Mouse (Mus musculus) megakaryocyte, adult 5-6 weeks (primary cell): Measurements from ENCODE around the gene Pgap3. TPM values are rescaled to one million over a fixed set of nuclear protein-coding genes. Genes with fewer than 3 reads are reported as not detected.

Source experiments
- ATAC-seq: 2 replicates; pipeline ENCODE4 v1.8.0; 2016; ENCODE audit warnings: mild to moderate bottlenecking, inconsistent platforms; ENCODE audit not compliant: poor library complexity, severe bottlenecking
- total RNA-seq, 2 experiments: library from RNA; stranded (forward) in 1 of 2; stranded (reverse) in 1 of 2; fragments of 153-499, 151-499 nt in 1 of 2; fragments of 221-1000, 200-1000 nt in 1 of 2; gene quantifications; 2 replicates each; pipeline versions ENCODE4 v1.2.3 to v1.2.4; 2015 to 2017

The Pgap3 gene
- total RNA-seq, 2 experiments from 2014 or later: 2.7 to 3.3 TPM

DNA sequence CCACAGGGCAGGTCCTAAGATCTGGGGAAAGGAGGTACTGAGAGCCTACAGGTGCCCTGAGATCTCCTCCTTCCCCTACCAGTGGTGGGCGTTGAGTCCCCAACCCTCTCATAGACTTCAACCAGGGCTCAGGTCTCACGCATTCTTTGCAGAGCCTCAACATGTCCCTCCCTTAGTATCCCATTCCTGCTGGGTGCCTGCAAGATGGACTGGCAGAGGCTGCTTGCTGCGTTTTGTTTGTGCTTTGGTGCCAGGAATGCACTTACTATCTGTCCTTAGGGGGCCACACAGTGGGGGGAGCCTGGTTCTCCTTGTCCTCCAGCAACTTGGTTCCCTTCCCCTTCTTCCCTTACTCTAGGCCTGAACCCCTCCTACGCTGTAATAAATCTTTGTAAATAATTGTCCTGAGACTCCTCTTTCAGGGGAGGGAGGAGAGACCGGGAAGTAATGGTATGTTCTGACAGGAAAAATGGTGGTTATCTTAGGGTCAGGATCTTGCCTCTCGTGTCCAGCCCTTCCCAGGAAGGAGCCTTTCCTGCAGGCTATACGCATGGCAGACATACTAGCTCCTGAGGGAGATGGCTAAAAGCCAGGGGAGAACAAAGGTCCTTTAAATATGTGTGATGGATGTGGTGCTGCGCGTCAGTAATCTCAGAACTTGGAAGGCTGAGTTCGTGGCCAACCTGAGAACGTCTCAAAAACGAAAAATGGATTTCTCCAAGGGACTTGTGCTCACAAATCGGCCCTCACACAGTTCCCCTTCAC, 42.7 kb downstream of the Pgap3 start:
- ATAC-seq: no peak

DNA sequence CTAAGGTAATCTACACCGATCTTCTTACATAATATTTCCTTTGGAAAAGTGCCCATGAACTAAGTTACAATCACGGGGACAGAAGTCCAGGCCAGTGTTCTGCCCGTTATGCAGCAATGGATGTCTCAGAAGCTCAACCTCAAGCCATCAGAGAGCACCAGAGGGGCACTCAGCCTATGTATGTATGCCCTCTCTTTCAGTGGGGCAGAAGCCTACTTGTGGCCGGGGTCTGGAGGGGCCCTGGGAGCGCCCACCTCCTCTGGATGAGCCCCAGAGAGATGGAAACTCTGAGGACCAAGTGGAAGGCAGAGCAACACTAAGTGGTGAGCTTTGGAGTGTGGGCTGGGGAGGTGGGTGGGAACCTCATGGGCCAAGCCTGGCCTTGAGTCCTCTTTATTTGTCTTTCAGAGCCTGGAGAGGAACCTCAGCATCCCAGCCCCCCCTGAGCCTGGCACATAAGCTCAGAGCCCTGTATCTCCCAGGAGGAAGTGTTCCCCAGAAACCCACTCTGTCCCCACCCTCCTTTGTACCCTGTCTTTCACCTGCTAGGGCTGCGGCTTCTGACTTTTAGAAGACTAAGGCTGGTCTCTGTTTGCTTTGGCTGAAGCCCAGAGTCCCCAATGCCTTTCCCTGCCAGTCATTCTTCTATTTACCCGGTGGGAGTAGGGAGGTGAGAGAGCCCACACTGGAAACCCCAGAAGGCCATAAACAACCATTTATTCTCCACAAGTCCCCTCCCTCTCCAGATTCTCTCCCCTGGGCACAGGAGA, 43.5 kb downstream of the Pgap3 start:
- no peak for ATAC-seq

DNA sequence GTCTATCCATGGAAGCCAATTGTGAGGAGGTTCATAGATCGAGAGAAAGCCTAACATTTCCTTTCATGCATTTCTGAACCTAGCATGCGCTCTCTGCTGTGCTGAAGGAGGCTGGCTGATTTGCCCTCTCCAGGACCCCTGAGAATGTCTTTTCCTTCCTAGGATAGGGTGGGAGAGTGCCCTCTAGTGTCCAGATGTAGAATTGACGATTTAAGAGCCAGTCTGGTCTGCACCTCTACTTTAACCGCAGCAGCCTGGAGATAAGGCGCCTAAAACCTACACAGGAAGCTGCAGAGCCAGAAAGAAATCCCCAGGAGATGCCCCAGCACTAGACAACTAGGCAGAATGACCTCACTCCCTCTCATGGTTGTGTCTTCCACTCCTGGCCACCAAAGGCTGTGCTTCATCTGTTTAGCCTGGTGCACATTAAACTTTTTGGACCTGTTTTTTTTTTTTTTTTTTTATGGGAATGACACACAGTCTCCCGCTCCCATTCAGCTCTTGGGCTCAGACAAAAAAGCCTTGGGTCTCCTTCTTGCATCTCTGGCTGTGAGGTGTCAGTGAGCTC, 44.5 kb downstream of the Pgap3 start:
- peak; percentile 57 for ATAC-seq

DNA sequence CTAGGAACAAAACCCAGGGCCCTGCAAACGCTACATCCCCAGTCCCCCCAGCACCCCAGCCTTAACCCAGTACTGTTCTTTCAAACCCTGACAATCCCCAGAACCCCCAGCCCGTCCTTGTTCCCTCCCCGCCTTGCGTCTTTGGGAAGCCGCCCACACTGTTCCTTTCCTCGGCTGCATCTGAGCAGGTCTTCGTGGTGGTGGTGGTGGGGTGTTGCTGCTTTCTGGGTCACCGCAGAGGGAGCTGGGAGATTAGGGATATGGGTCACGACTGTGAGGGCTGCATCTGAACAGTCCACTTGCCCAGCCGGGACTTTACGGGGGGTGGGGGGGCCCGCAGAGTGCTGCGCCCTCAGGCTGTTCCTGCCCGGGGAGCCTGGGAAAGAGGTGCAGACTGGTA, 45.8 kb downstream of the Pgap3 start:
- ATAC-seq: no peak

- ATAC-seq: no peak
Measured at GRCm38 (mm10) chr11:98353651-98354211, 46.6 kb downstream of the Pgap3 start.

- ATAC-seq: no peak
Measured at GRCm38 (mm10) chr11:98352272-98352990, 47.9 kb downstream of the Pgap3 start.

DNA sequence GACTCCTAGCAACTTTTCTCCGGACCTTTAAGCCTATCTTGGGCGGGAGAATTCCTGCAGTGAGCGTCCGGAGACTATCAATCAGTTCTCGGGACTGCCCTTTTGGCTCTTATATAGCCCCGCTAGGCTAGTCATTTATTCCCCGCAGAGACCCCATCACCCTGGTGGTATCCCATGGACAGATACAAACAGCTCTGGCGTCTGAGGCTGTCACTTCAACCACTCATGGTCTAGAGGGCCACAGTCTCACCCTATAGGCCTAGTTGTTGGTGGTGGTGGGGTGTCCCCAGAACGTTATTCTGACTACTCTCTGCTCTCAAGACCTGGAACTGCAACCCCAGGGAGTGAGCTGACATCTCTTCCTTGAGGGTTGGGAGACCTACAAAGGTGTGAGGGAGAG, 51.0 kb downstream of the Pgap3 start:
- ATAC-seq: no peak

GRCm38 (mm10) chr11:98348083-98348961, 52.0 kb downstream of the Pgap3 start, which contains the start of gene Ppp1r1b:
Gene Ppp1r1b, plus strand, starts transcription at chr11:98348404.
- ATAC-seq: no peak

- ATAC-seq: no peak
Measured at GRCm38 (mm10) chr11:98347385-98348082, 52.8 kb downstream of the Pgap3 start.

DNA sequence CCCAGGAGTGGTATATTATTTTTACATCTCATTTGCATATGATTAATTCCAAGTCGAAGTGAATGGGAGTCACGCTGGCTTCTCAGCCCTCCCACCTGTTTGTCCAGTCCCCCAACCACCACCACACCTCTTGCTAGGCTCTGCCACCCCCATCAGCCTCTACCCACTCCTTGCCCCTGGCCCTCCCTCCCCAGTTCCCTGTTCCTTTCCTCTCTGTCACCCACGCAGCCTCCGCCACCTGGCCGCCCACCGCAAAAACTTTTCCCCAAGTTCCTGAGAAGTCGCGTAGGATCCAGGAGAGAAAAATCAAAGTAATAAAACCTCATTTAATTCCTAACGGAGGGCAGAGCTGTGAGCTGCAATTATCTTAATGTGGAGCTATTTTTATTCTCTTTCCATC, 54.1 kb downstream of the Pgap3 start:
- ATAC-seq: no peak

GRCm38 (mm10) chr11:98345253-98345652, 55.0 kb downstream of the Pgap3 start:
- ATAC-seq: peak; percentile 56

DNA sequence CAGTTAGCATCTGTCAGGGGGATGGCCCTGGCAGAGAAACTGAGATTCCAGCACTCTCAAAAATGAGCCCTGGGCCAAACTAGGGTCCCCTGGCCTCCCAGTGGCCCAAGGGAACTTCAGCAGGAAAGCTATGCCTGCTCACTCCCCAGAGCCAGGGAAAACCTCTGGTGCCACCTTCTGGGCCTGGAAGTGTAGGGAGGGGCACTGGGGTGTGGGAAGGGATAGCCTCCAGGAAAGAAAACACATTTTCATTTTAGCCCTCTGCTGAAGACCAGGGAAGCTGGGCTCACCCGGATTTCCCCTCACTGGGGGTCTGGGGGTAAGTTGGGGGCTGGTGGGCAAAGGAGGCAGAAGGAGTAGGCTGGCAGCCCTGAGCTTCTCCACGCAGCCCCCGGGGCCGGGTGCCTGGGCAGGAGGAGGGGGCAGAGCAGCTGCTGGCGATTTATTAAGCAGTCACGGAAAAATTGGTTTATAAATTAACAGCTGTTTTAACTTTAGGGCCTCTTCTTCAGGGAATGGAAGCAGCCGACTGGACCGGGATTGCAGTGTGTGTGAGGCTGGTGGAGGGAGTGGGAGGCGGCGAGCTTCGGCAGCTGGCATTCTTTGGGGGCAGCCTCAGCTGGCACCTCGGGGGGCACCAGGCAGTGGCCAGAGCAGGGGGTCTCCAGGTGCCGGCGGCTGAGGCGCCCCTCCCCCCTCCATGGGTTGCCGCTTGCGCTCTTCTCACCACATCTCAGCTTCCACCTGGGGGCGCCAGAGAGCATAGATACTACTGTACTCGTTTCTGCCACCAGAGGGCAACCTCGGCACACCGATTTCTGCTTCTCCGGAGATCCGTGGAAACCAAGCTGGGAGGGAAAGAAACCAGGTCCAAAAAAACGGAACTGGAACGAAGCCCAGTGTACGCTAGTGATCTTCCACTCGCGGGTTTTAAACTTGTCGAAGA, 58.0 kb downstream of the Pgap3 start:
- peak; percentile 96 for ATAC-seq

- ATAC-seq: no peak
Measured at GRCm38 (mm10) chr11:98341174-98341573, 59.1 kb downstream of the Pgap3 start.

GRCm38 (mm10) chr11:98340597-98340996, 59.7 kb downstream of the Pgap3 start:
- ATAC-seq: no peak

GRCm38 (mm10) chr11:98339679-98340287, 60.5 kb downstream of the Pgap3 start:
- ATAC-seq: no peak

GRCm38 (mm10) chr11:98339071-98339501, 61.2 kb downstream of the Pgap3 start:
- no peak for ATAC-seq
